Mouse (Mus musculus): Measurements from ENCODE around the gene Helz2.

The Helz2 gene

DNA sequence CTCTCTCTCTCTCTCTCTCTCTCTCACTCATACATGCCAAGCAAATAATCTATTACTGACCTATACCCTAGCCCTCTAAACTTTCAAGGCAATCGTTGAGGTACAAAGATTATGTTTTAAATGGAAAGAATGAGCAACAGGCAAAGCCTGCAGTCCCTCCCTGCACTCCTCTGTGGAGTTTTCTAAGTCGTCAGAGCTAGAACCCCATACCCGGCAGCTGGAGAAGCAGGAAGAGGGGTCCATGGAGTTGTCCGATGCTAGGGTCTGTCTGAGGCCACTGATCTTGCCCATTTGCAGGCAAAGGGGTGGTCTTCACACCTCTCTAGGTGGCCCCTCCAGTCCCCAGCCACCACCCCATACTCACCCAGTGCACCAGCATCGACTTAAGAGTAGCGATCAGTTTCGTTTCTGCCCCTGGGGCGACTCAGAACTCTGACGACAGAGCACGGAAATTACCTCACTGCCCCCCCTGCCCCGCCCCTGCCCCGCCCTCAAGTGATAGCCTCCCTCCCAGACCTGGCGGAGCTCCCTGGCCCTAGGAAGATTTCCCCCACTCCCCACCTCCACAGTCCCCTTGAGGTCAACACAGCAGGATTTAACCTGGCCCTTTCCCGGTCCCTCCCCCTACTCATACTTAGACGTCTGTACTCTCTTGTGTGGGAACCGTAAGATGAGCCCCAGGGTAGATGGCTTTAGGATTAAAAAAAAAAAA lies at the start of gene Helz2:
Helz2 (minus strand) TSS at position 426 of the 712 bp plus-strand sequence.
- peak; percentile 46 to 64 for DNase-seq (ENCODE audit: low read depth in 2 of 2, low spot score in 2 of 2)

- DNase-seq (ENCODE audit: low read depth in 2 of 2, low spot score in 2 of 2): no peak
Observed at GRCm38 (mm10) chr2:181290937-181291336, 49.1 kb upstream of the Helz2 start.

- DNase-seq (ENCODE audit: low read depth in 2 of 2, low spot score in 2 of 2): no peak
Observed at GRCm38 (mm10) chr2:181288691-181289090, 46.9 kb upstream of the Helz2 start.

- peak; percentile 90 to 91 for DNase-seq (ENCODE audit: low read depth in 2 of 2, low spot score in 2 of 2)
Observed at GRCm38 (mm10) chr2:181287958-181288350, 46.1 kb upstream of the Helz2 start, which contains the start of gene Gmeb2. Gene Gmeb2, minus strand, starts transcription at chr2:181288035.

DNA sequence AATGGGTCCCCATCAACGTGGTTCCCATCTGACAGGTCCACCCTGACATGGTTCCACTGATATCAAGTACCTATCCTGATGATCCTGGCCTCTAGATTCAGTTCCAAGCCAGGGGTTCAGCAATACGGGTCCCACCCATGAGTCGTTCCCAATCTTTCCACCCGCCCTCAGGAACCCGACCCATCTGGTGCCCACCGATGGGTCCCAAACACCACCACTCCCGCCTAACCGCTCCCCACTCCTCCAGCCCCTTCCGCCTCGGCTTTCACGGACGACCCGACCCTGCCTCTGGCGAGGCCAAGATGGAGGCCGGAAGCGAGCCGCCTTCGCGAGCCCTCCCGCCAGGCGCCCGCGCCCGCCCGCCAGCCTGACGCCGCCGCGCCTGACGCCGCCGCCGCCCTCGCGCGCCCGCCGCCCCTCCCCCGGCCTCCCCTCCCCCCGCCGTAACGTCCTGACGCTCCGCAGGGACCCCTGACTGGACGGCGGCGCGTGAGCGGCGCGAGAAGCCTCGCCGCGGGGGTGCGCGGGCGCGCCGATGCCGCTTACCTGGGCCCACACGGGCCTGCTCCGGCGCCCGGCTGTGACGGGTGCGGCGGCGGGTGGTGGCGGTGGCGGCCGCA lies 45.6 kb upstream of the Helz2 start:
- peak; percentile 69 to 71 for DNase-seq (ENCODE audit: low read depth in 2 of 2, low spot score in 2 of 2)

DNA sequence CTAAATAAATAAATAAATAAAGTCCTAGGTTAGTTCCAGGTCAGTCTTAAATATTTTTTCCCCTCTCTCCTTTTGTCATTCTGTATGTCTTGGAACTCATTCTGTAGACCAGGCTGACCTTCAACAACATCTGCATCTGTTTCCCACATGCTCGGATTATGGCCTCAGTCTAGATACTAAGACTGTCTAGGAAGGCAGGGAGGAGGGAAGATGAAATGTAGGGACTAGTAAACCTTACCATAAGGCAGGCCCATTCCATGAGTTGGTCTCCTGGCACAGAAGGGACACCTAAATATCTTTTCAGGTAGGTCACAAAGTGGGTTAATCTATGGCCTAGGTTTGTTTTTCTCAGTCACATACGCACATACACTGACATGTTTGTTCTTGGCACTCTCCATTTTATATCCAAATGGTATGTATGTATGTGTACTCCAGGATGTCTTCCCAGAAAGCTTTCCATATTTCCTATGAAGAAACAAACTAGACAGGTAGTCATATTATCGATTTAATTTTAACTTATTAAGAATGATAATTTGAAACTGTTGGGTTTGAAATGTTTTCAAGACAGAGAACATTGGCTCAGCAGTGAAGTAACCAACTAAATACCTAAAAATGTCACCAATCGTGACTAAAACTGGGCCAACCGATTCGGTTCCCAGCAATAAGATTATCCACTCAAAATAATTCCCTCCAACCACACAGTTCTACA lies 45.0 kb upstream of the Helz2 start:
- DNase-seq (ENCODE audit: low read depth in 2 of 2, low spot score in 2 of 2): no peak

DNA sequence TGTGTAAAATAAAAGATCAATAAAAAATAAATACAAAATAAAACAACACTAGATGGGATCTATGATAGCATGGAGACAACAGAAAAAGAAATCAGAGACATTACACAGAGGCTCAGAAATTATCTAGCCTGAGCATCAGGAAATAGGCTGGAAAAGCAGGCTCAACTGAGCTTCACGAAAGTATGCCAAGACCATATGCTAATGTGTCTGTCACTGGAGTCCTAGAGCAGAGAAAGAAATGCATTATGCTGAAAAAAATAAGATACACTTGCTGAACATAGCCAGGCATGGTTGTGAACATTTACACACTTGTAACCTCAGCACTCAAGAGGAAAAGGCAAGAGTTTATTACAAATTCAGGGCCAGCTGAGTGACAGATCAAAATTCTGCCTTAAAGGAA lies 38.1 kb upstream of the Helz2 start:
- DNase-seq (ENCODE audit: low read depth in 2 of 2, low spot score in 2 of 2): no peak

GRCm38 (mm10) chr2:181277866-181278265 lies 36.0 kb upstream of the Helz2 start:
- no peak for DNase-seq (ENCODE audit: low read depth in 2 of 2, low spot score in 2 of 2)

DNA sequence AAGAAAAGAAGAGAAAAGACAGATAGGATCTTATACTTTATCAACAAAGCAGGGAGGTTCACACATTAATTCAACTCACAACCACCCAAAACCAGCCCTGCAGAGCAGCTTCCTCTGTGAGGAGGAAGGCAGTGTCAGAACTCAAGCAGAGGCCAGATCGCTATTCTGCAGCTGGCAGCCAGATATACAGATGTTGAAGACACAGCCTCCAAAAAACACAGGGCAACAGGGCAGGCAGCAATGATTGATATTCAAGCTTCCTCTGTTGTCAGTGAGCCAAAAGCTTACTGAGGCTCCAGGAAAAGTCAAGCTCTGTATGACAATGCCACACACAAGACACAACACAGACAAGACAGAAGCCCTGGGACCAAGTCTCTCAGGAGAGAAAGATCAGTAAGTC lies 34.9 kb upstream of the Helz2 start:
- no peak for DNase-seq (ENCODE audit: low read depth in 2 of 2, low spot score in 2 of 2)

DNA sequence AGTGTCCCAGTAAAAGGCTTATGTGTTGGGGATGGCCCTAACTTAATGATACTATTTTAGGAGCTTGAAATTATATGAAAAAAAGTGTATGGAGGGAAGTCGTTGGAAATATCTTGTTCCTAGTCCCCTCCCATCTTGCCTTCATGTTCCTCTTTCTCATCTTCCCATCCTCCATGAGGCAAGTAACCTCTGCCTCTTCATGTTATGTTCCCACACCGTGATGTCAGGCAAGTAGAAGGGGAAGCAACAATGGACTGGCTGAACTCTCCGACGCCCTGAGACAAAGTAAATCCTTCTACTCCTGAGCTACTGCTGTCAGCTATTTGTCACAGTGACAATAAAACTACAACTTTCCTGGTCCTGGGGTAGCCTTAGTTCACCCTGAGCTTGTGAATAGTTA lies 32.8 kb upstream of the Helz2 start:
- no peak for DNase-seq (ENCODE audit: low read depth in 2 of 2, low spot score in 2 of 2)

DNA sequence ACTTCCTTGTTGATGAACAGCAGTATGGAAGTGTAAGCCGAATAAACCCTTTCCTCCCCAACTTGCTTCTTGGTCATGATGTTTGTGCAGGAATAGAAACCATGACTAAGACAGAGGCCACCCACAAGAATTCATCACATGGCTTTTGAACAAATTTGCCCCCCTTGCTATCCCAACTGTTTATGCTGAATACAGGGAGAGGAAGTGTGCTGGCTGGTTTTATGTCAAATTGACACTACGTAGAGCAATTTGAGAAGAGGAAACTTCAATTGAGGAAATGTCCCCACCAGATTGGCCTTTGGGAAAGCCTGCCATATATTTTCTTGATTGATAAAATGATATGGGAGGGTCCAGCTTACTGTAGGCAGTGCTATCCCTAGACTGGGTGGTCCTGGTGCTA lies 32.0 kb upstream of the Helz2 start:
- no peak for DNase-seq (ENCODE audit: low read depth in 2 of 2, low spot score in 2 of 2)

GRCm38 (mm10) chr2:181272092-181272491 lies 30.3 kb upstream of the Helz2 start:
- DNase-seq (ENCODE audit: low read depth in 2 of 2, low spot score in 2 of 2): no peak

- no peak for DNase-seq (ENCODE audit: low read depth in 2 of 2, low spot score in 2 of 2)
Observed at GRCm38 (mm10) chr2:181266839-181267238, 25.0 kb upstream of the Helz2 start.

DNA sequence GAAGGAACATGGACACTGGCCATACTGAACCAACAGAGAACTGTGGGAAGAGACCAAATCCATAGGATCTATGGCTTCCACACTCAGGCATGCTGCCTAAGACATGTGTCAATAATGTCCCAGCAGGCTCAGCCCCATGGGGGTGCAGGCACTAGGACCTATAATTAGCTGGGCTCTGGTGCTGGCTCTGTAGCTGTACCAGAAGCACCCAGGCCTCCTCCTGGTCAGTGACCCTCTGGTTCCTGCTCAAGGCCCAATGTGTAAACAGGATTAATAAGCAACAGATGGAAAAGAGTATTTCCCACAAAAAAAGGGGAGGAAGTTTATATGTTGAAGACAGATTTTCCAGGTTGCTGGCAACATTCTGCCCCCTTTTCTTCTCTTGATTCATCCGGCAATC lies 11.4 kb upstream of the Helz2 start:
- no peak for DNase-seq (ENCODE audit: low read depth in 2 of 2, low spot score in 2 of 2)

DNA sequence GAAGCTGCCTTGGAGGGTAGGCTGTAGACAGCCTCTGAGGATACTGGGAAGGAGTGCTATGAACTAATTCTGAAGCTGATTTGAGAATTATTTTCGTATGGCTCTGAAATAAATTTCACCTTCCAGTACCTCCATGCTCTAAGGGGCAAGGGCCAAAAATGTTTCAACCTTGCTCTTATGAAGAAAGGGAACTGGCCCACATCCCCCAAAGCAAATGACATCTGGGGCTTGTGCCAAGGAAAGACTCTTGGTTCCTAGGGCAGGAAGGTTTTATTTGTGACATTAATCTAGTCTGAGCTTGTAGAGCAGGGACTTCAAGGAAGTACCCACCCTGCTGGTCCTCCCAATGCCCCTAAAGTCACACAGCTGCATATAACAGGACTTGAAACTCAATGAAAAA lies 10.0 kb upstream of the Helz2 start:
- no peak for DNase-seq (ENCODE audit: low read depth in 2 of 2, low spot score in 2 of 2)

- no peak for DNase-seq (ENCODE audit: low read depth in 2 of 2, low spot score in 2 of 2)
Observed at GRCm38 (mm10) chr2:181249217-181249616, 7.4 kb upstream of the Helz2 start.

DNA sequence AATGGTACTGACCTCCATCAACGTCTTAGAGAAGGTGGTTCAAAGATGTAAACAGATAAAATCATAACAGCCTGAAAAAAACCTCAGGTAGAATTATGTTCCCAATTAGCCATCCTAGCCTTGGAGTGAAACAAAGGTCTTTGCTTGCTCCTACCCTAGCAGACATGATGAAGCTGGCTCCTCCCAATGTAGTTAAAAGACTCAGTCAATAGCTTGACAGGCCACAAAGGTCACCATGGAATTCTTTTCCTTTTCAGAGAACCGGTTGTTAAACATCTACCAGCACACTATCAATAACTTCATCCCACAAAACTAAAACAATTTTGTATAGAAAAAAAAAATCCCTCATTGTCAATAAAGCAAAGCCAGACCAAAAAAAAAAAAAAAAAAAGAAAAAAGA lies 3.2 kb upstream of the Helz2 start:
- no peak for DNase-seq (ENCODE audit: low read depth in 2 of 2, low spot score in 2 of 2)

GRCm38 (mm10) chr2:181243706-181244394 lies 2.0 kb upstream of the Helz2 start:
- no peak for DNase-seq (ENCODE audit: low read depth in 2 of 2, low spot score in 2 of 2)

- no peak for DNase-seq (ENCODE audit: low read depth in 2 of 2, low spot score in 2 of 2)
Observed at GRCm38 (mm10) chr2:181242314-181242665, 463 bp upstream of the Helz2 start.

GRCm38 (mm10) chr2:181240806-181241440 lies 904 bp downstream of the Helz2 start:
- no peak for DNase-seq (ENCODE audit: low read depth in 2 of 2, low spot score in 2 of 2)

DNA sequence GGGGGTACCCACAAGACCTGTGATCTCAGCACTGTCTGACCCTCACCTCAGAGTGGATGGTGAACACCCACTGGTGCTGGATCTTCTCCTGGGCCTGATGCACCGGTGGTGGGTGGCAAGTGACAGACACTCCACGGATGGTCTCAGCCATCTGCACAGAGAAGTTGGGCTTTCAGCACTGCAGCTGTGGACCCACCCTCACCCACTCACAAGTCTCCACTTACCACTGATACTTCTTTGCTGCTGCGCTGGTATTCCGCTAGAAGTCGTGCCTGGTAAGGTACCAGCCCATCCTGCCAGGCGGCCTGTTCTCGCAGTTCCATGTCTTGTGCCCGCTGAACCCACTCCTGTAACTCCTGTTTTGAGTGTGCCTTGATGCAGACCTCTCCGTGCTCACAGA lies 2.6 kb downstream of the Helz2 start:
- DNase-seq (ENCODE audit: low read depth in 2 of 2, low spot score in 2 of 2): no peak

All from CD8-positive naive resting alpha-beta T cell, adult 2 months (primary cell).